Mouse (Mus musculus): ENCODE data around the gene Shtn1. TPM values are rescaled to one million over a fixed set of nuclear protein-coding genes. Genes with fewer than 3 reads are reported as not detected.

Shtn1 gene
- polyA plus RNA-seq, 1 experiment from 2014 or later = 11.5 TPM

DNA sequence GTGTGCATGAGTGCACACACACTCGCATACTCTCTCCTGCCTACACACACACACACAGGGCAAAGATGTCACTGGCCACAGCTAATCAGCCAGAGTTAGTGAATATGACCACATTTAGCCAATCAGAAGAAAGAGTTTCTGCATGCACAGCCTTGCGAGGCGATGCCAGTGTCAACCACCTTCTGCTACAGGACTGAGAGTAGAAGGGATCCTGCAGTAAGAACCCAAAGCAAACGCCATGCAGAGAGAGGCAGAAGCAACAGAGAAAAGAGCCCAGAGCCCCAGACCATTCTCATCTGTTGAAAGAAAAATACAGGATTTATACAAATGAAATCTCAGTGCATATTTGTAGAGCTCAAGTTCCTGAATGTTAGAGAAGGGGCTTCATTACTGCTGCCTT is 37.1 kb downstream of the Shtn1 start:
- Histone ChIP-seq H3K36me3 (ENCODE audit: control insufficient read depth, insufficient read depth, low read length) (peaks cover 4% of the 10 kb centered on the region; the same call in 1 of the 2 replicates), H3K27me3 (ENCODE audit: control insufficient read depth, insufficient read depth, low read length) (no peaks in the 10 kb centered on the region), H3K9me3 (replicated peaks; ENCODE audit: control insufficient read depth, low read length) (no peaks in the 10 kb centered on the region), H3K9ac (ENCODE audit: low read length) (no peak overlapping the region), H3K4me3 (replicated peaks; ENCODE audit: low read length) (no peak overlapping the region), H3K4me2 (ENCODE audit: low read depth, low read length) (no peak overlapping the region), H3K4me1 (ENCODE audit: control insufficient read depth, insufficient read depth, low read length) (no peaks in the 10 kb centered on the region), H3K27ac (ENCODE audit: low read length) (no peak overlapping the region)
- 85% methylated on average over 4 of the region's 4 CpGs for WGBS
- no peak for ATAC-seq (ENCODE audit: insufficient read depth, low FRiP score)

DNA sequence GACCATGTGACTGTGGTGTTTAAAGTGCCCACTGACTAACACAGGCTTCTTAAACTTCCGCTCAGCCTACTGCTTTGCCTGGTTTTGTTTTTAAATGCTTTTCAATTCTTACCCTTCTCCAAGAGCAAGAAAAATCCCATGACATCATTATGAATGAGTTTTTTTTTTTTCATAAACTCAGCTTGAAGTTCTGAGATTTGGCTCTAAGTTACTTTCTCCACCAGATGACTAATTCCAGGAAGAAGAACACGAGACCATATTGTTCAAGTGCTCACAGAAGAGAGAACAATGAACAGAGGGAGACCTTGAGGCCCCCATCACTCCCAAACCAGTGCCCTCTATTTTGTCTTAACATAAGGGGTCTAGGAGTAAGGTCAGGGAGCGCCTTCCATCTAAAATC is 39.1 kb downstream of the Shtn1 start:
- WGBS = 57% methylated on average over 3 of the region's 3 CpGs
- no peaks in the 10 kb centered on the region for H3K27me3 ChIP-seq (ENCODE audit: control insufficient read depth, insufficient read depth, low read length)
- ATAC-seq (ENCODE audit: insufficient read depth, low FRiP score) = no peak
- no peak overlapping the region for H3K27ac ChIP-seq (ENCODE audit: low read length)
- no peaks in the 10 kb centered on the region for H3K4me1 ChIP-seq (ENCODE audit: control insufficient read depth, insufficient read depth, low read length)
- H3K4me3 ChIP-seq (replicated peaks; ENCODE audit: low read length) = no peak overlapping the region
- no peak overlapping the region for H3K9ac ChIP-seq (ENCODE audit: low read length)
- no peak overlapping the region for H3K4me2 ChIP-seq (ENCODE audit: low read depth, low read length)
- peaks cover 4% of the 10 kb centered on the region; the same call in 1 of the 2 replicates for H3K36me3 ChIP-seq (ENCODE audit: control insufficient read depth, insufficient read depth, low read length)
- no peaks in the 10 kb centered on the region for H3K9me3 ChIP-seq (replicated peaks; ENCODE audit: control insufficient read depth, low read length)

DNA sequence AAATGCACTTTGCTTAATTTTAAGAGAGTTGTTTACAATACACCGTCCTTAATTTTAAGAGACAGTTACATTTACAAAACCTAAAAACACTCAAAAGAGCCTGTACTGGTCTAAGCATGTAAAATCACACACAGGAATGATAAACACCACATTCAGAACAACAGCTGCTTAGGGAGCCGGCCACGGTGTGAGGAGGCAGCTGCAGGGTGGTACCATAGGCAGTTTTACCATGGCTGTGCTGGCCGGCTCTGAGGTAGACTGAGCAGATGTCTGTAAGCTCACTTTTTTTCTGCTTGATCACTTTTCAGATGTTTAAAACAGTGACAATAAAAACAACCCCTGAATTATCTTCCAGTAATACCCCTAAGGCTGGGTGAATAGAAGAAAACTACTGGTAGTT is 42.7 kb downstream of the Shtn1 start:
- no peak for ATAC-seq (ENCODE audit: insufficient read depth, low FRiP score)
- Histone ChIP-seq H3K4me1 (ENCODE audit: control insufficient read depth, insufficient read depth, low read length) (no peaks in the 10 kb centered on the region), H3K27ac (ENCODE audit: low read length) (no peak overlapping the region), H3K9ac (ENCODE audit: low read length) (no peak overlapping the region), H3K27me3 (ENCODE audit: control insufficient read depth, insufficient read depth, low read length) (no peaks in the 10 kb centered on the region), H3K9me3 (replicated peaks; ENCODE audit: control insufficient read depth, low read length) (no peaks in the 10 kb centered on the region), H3K4me3 (replicated peaks; ENCODE audit: low read length) (no peak overlapping the region), H3K4me2 (ENCODE audit: low read depth, low read length) (no peak overlapping the region), H3K36me3 (ENCODE audit: control insufficient read depth, insufficient read depth, low read length) (peaks cover 4% of the 10 kb centered on the region; the same call in 1 of the 2 replicates)
- 60% methylated on average over 4 of the region's 4 CpGs for WGBS

DNA sequence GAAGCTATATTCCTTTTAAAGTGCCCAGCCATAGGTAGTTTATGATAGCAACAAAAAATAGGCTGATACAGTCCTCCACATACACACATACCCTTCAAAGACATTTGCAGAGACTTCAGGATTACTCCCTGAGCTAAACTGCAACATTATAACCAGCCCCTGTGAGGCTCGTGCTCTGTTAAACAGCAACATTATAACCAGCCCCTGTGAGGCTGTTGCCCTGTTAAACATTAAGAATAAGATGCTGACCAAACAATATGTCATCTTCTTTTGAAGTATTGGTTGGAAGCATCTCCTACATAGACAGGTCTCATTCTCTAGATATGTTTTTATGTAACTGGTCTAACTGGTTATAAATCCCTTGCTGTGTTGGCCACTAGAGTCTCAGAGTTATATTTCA is 45.7 kb downstream of the Shtn1 start:
- H3K4me2 ChIP-seq (ENCODE audit: low read depth, low read length) = no peak overlapping the region
- WGBS = 73% methylated on average over 1 of the region's 1 CpGs
- H3K9ac ChIP-seq (ENCODE audit: low read length) = no peak overlapping the region
- H3K4me3 ChIP-seq (replicated peaks; ENCODE audit: low read length) = no peak overlapping the region
- no peaks in the 10 kb centered on the region for H3K27me3 ChIP-seq (ENCODE audit: control insufficient read depth, insufficient read depth, low read length)
- no peak overlapping the region for H3K27ac ChIP-seq (ENCODE audit: low read length)
- no peaks in the 10 kb centered on the region for H3K4me1 ChIP-seq (ENCODE audit: control insufficient read depth, insufficient read depth, low read length)
- no peak for ATAC-seq (ENCODE audit: insufficient read depth, low FRiP score)
- peaks cover 4% of the 10 kb centered on the region; the same call in 1 of the 2 replicates for H3K36me3 ChIP-seq (ENCODE audit: control insufficient read depth, insufficient read depth, low read length)
- H3K9me3 ChIP-seq (replicated peaks; ENCODE audit: control insufficient read depth, low read length) = no peaks in the 10 kb centered on the region

DNA sequence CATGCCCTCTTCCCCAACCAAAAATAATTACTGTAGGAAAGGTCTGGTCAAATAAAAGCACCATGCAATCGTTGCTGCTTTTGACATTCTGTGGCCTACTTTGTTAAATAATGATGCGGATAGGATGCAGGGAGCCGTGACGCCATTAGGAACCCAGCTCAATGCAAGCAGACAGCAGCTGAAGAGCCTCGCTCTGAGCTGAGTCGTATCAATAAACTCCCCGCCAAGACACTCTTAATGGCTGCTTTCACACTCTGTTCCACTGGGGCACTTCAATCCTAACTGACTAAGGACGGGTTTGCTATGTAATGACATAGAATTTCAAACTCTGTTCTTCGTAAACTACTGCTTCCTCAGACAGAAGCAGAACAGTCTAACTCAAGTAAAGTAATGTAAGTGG is 46.9 kb downstream of the Shtn1 start:
- no peak for ATAC-seq (ENCODE audit: insufficient read depth, low FRiP score)
- no peak overlapping the region for H3K27ac ChIP-seq (ENCODE audit: low read length)
- WGBS = 76% methylated on average over 9 of the region's 9 CpGs
- no peaks in the 10 kb centered on the region for H3K9me3 ChIP-seq (replicated peaks; ENCODE audit: control insufficient read depth, low read length)
- H3K27me3 ChIP-seq (ENCODE audit: control insufficient read depth, insufficient read depth, low read length) = no peaks in the 10 kb centered on the region
- H3K4me2 ChIP-seq (ENCODE audit: low read depth, low read length) = no peak overlapping the region
- H3K9ac ChIP-seq (ENCODE audit: low read length) = no peak overlapping the region
- no peak overlapping the region for H3K4me3 ChIP-seq (replicated peaks; ENCODE audit: low read length)
- no peaks in the 10 kb centered on the region for H3K36me3 ChIP-seq (ENCODE audit: control insufficient read depth, insufficient read depth, low read length)
- H3K4me1 ChIP-seq (ENCODE audit: control insufficient read depth, insufficient read depth, low read length) = no peaks in the 10 kb centered on the region

DNA sequence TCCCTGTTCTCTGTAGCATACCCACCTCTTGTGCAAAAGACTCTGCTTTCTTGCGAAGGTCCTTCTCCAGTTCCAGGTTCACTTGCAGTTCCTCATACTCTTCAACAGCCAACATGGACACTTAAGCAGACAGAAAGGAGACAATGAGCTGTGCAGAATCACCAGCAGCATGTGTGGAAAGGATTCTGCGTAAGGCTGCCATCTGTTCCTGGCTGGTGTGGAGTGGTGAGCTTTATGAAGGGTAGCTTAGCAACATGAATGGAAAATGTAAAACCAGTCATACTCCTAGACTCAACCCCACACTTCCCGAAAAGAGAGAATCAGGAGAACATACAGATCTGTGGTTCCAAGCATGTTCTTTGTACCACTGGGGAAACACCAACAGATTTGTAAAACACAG is 47.8 kb downstream of the Shtn1 start:
- H3K4me2 ChIP-seq (ENCODE audit: low read depth, low read length) = no peak overlapping the region
- 92% methylated on average over 3 of the region's 3 CpGs for WGBS
- ATAC-seq (ENCODE audit: insufficient read depth, low FRiP score) = no peak
- H3K36me3 ChIP-seq (ENCODE audit: control insufficient read depth, insufficient read depth, low read length) = no peaks in the 10 kb centered on the region
- no peaks in the 10 kb centered on the region for H3K4me1 ChIP-seq (ENCODE audit: control insufficient read depth, insufficient read depth, low read length)
- no peak overlapping the region for H3K9ac ChIP-seq (ENCODE audit: low read length)
- no peaks in the 10 kb centered on the region for H3K9me3 ChIP-seq (replicated peaks; ENCODE audit: control insufficient read depth, low read length)
- H3K4me3 ChIP-seq (replicated peaks; ENCODE audit: low read length) = no peak overlapping the region
- H3K27ac ChIP-seq (ENCODE audit: low read length) = no peak overlapping the region
- no peaks in the 10 kb centered on the region for H3K27me3 ChIP-seq (ENCODE audit: control insufficient read depth, insufficient read depth, low read length)

DNA sequence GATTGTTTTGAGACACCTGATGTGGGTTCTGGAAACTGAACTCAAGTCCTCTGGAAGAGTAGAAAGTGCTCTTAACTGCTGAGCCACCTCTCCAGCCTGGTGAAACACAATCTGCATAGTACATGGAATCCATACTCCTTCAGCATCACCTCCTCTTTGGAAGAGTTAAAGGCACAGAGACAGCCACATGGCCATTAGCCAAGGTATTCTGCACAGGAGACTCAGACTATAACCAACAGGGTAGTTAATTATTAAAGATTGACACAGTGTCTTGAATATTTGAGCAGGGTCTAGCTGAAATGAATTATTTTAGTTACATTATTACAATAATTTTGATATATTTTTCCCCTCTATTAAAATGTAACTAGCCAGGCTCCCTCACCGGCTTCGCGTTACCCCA is 52.0 kb downstream of the Shtn1 start:
- H3K27me3 ChIP-seq (ENCODE audit: control insufficient read depth, insufficient read depth, low read length) = no peaks in the 10 kb centered on the region
- H3K4me2 ChIP-seq (ENCODE audit: low read depth, low read length) = no peak overlapping the region
- 78% methylated on average over 3 of the region's 3 CpGs for WGBS
- no peaks in the 10 kb centered on the region for H3K4me1 ChIP-seq (ENCODE audit: control insufficient read depth, insufficient read depth, low read length)
- H3K36me3 ChIP-seq (ENCODE audit: control insufficient read depth, insufficient read depth, low read length) = no peaks in the 10 kb centered on the region
- no peak for ATAC-seq (ENCODE audit: insufficient read depth, low FRiP score)
- H3K27ac ChIP-seq (ENCODE audit: low read length) = no peak overlapping the region
- H3K9ac ChIP-seq (ENCODE audit: low read length) = no peak overlapping the region
- H3K4me3 ChIP-seq (replicated peaks; ENCODE audit: low read length) = no peak overlapping the region
- H3K9me3 ChIP-seq (replicated peaks; ENCODE audit: control insufficient read depth, low read length) = peaks cover 4% of the 10 kb centered on the region; the same call in 1 of the 2 replicates

DNA sequence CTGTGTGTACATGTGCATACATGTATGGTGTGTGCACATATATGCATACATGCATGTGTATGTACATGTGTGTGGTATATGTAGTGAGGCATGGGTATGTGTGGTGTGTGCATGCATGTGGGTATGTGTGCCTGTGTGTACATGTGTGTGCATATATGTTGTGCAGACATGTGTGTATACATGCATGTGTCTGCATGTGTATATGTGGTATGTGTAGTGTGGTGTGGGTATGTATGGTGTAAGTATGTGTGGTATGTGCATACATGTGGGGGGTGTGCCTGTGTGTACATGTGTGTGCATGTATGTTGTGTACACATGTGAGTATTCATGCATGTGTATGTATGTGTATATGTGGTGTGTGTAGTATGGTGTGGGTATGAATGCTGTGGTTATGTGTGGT is 54.3 kb downstream of the Shtn1 start:
- H3K9me3 ChIP-seq (replicated peaks; ENCODE audit: control insufficient read depth, low read length) = peaks cover 4% of the 10 kb centered on the region; the same call in 1 of the 2 replicates
- no peaks in the 10 kb centered on the region for H3K27me3 ChIP-seq (ENCODE audit: control insufficient read depth, insufficient read depth, low read length)
- H3K27ac ChIP-seq (ENCODE audit: low read length) = no peak overlapping the region
- no peak overlapping the region for H3K9ac ChIP-seq (ENCODE audit: low read length)
- no peak overlapping the region for H3K4me3 ChIP-seq (replicated peaks; ENCODE audit: low read length)
- no peak overlapping the region for H3K4me2 ChIP-seq (ENCODE audit: low read depth, low read length)
- no peaks in the 10 kb centered on the region for H3K4me1 ChIP-seq (ENCODE audit: control insufficient read depth, insufficient read depth, low read length)
- ATAC-seq (ENCODE audit: insufficient read depth, low FRiP score) = no peak
- no peaks in the 10 kb centered on the region for H3K36me3 ChIP-seq (ENCODE audit: control insufficient read depth, insufficient read depth, low read length)

DNA sequence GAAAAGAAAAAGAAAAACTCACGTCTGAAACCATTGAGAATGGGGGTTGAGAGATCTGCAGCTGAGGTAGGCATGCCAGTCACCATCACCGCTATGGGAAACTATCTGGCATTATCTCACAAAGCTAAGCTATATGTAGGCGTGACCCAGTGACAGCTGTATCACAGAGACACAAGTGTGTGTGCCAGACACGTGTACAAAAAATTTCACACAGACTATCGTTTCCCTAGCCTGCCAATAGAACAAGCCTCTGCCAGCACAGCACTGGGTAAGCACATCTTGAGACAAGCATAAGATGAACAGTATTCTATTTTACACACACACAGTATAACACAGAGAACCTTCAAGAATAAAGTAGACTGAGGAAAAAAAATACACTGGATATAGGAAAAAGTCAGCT is 65.1 kb downstream of the Shtn1 start:
- ATAC-seq (ENCODE audit: insufficient read depth, low FRiP score) = no peak
- H3K27ac ChIP-seq (ENCODE audit: low read length) = no peak overlapping the region
- H3K4me1 ChIP-seq (ENCODE audit: control insufficient read depth, insufficient read depth, low read length) = no peaks in the 10 kb centered on the region
- H3K9me3 ChIP-seq (replicated peaks; ENCODE audit: control insufficient read depth, low read length) = no peaks in the 10 kb centered on the region
- no peak overlapping the region for H3K4me2 ChIP-seq (ENCODE audit: low read depth, low read length)
- 68% methylated on average over 5 of the region's 5 CpGs for WGBS
- no peaks in the 10 kb centered on the region for H3K36me3 ChIP-seq (ENCODE audit: control insufficient read depth, insufficient read depth, low read length)
- H3K27me3 ChIP-seq (ENCODE audit: control insufficient read depth, insufficient read depth, low read length) = no peaks in the 10 kb centered on the region
- no peak overlapping the region for H3K4me3 ChIP-seq (replicated peaks; ENCODE audit: low read length)
- no peak overlapping the region for H3K9ac ChIP-seq (ENCODE audit: low read length)

Data from stomach, embryonic 16.5 days (tissue).